8 mouse cellular contexts compared by ENCODE assay signal in genomic region chr5:125183321-125184003, GRCm38 (mm10). TPM values are rescaled to one million over a fixed set of nuclear protein-coding genes. Genes with fewer than 3 reads are reported as not detected.
DNase-seq lines count a peak whose midpoint lies in the region; ATAC-seq and TF ChIP-seq lines count a peak whose summit lies in the region.

No protein-coding gene starts in this region.

- no peak for TF ChIP-seq CTCF in cerebellum, adult 2 months (IDR thresholded peaks at IDR 0.05; ENCODE audit: borderline replicate concordance, insufficient read depth, low read depth, low read length)

- no peaks in the 10 kb centered on the region for H3K36me3 ChIP-seq in embryonic facial prominence, embryonic 10.5 days (replicated peaks)
- H3K36me3 ChIP-seq in hindbrain, embryonic 15.5 days, result no peaks in the 10 kb centered on the region

- peak overlapping the region; percentile 18 for H3K4me2 ChIP-seq in hindbrain, embryonic 15.5 days

- H3K9ac ChIP-seq in hindbrain, embryonic 15.5 days, result no peak overlapping the region

- no peaks in the 10 kb centered on the region for H3K27me3 ChIP-seq in cerebellum, adult 2 months (ENCODE audit: control insufficient read depth, insufficient read depth, low read length)
- peaks cover 32% of the 10 kb centered on the region for H3K27me3 ChIP-seq in embryonic facial prominence, embryonic 10.5 days (replicated peaks; ENCODE audit: low read depth, poor library complexity, severe bottlenecking)
- H3K27me3 ChIP-seq in hindbrain, embryonic 15.5 days, result no peaks in the 10 kb centered on the region

- no peak for TF ChIP-seq POLR2A in cerebellum, adult 2 months (IDR thresholded peaks at IDR 0.05; ENCODE audit: borderline replicate concordance, insufficient read depth, low read length)

- no peak for ATAC-seq in hindbrain, embryonic 15.5 days (ENCODE audit: low FRiP score, low read depth)
- ATAC-seq in megakaryocyte-erythroid progenitor cell, adult 5-6 weeks (replicated peaks; ENCODE audit: low FRiP score, low TSS enrichment, poor library complexity, severe bottlenecking), result 0 out of 2 replicates have a peak, but pooled peaks have one; percentile 14

- H3K4me1 ChIP-seq in cerebellum, adult 2 months (ENCODE audit: control insufficient read depth, insufficient read depth, low read length), result peaks cover 5% of the 10 kb centered on the region; the same call in 1 of the 2 replicates
- peaks cover 41% of the 10 kb centered on the region for H3K4me1 ChIP-seq in embryonic facial prominence, embryonic 10.5 days
- peaks cover 19% of the 10 kb centered on the region for H3K4me1 ChIP-seq in hindbrain, embryonic 15.5 days (replicated peaks)

- H3K9me3 ChIP-seq in embryonic facial prominence, embryonic 10.5 days, result no peaks in the 10 kb centered on the region
- H3K9me3 ChIP-seq in hindbrain, embryonic 15.5 days, result no peaks in the 10 kb centered on the region

- no peak overlapping the region for H3K27ac ChIP-seq in cerebellum, adult 2 months (ENCODE audit: insufficient read depth, low read length)
- peak overlapping the region; percentile 76 for H3K27ac ChIP-seq in embryonic facial prominence, embryonic 10.5 days (replicated peaks)
- H3K27ac ChIP-seq in hindbrain, embryonic 15.5 days (replicated peaks), result peak overlapping the region; percentile 55; the same call in 1 of the 2 replicates

- WGBS in cerebellum, adult 2 months, result 32% methylated on average over 23 of the region's 23 CpGs
- 18% methylated on average over 23 of the region's 23 CpGs for WGBS in embryonic facial prominence, embryonic 10.5 days
- 18% methylated on average over 23 of the region's 23 CpGs for WGBS in hindbrain, embryonic 15.5 days

- H3K4me3 ChIP-seq in cerebellum, adult 2 months (replicated peaks; ENCODE audit: insufficient read depth, low read depth, low read length), result no peak overlapping the region
- peak overlapping the region; percentile 25; the same call in 1 of the 2 replicates for H3K4me3 ChIP-seq in embryonic facial prominence, embryonic 10.5 days
- no peak overlapping the region for H3K4me3 ChIP-seq in hindbrain, embryonic 15.5 days

- DNase-seq in cerebellum, adult 9-11 months, result peak; percentile 53
- DNase-seq in cerebellum, adult 2 months, result no peak
- peak; percentile 99 for DNase-seq in 416B (ENCODE audit: low read depth)
- DNase-seq in embryonic facial prominence, embryonic 10.5 days (ENCODE audit: low spot score), result peak; percentile 46
- DNase-seq in kidney, postnatal 14 days, result no peak
- DNase-seq in kidney, adult 9 months, result no peak

RNA-seq across cellular contexts. Expression of gene Ncor2, which starts 4.4 kb away (rescaled TPM):
- 86.8 and 93.2 TPM in 2 replicates for polyA plus RNA-seq in cerebellum, adult 2 months (2012; rRNA removed)
- polyA plus RNA-seq in embryonic facial prominence, embryonic 10.5 days (2016; fragmentation: Nextera tagmentation; extraction: Ambion mirVana), result 19.2 and 19.8 TPM in 2 replicates
- 26.3 and 28.7 TPM in 2 replicates for polyA plus RNA-seq in hindbrain, embryonic 15.5 days (2015; fragmentation: Nextera tagmentation; extraction: Ambion mirVana)
- total RNA-seq in megakaryocyte-erythroid progenitor cell, adult 5-6 weeks (2014; fragmentation: Nextera tagmentation), result 48.7 and 54.4 TPM in 2 replicates
- 4.8 and 6.7 TPM in 2 replicates for total RNA-seq in megakaryocyte-erythroid progenitor cell, adult 5-6 weeks (2017)

Comparison
In these comparisons a context has a peak if more than half of its experiments do, and no peak if none do; other contexts are left out.
1. DNase-seq: peak in cerebellum, adult 9-11 months (single experiment), 416B (single experiment) and embryonic facial prominence, embryonic 10.5 days (single experiment); none in cerebellum, adult 2 months (0 of 2), kidney, postnatal 14 days (single experiment) and kidney, adult 9 months (single experiment).